Mouse (Mus musculus): Measurements from ENCODE around the gene Slc39a13.
"Not testable (repeated sequence)": the region's sequence is repeated elsewhere in the genome, so short reads cannot be mapped to it uniquely, and the experiment has no call there.

Slc39a13 gene

GRCm38 (mm10) chr2:91070076-91070800 lies at the start of gene Slc39a13:
Slc39a13 (minus strand) TSS chr2:91070417.
- peak; percentile 97 to 98 for DNase-seq (ENCODE audit: low read depth in 2 of 2, low spot score in 2 of 2)

DNA sequence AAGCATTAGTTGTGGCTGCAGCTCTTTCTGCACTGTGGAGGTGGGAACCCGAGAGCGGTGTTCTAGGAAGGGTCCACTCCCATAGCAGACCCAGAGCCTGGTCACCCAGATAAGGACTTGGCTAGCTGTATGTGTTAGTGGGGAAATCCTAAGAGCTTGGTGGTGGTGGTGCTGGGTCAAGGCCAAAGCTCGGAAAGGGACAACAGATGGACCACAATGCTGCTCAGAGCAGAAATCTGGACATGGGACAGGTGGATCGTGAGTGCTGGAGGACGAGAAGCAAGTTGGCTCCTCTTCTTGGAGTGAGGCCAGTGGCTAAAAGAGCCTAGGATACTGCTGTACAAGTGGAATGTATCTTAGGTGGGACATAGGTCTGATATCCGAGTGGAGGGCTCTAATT lies 49.3 kb upstream of the Slc39a13 start:
- no peak for DNase-seq (ENCODE audit: low read depth in 2 of 2, low spot score in 2 of 2)

- DNase-seq (ENCODE audit: low read depth in 2 of 2, low spot score in 2 of 2), result no peak
Measured at GRCm38 (mm10) chr2:91119061-91119460, 48.8 kb upstream of the Slc39a13 start.

DNA sequence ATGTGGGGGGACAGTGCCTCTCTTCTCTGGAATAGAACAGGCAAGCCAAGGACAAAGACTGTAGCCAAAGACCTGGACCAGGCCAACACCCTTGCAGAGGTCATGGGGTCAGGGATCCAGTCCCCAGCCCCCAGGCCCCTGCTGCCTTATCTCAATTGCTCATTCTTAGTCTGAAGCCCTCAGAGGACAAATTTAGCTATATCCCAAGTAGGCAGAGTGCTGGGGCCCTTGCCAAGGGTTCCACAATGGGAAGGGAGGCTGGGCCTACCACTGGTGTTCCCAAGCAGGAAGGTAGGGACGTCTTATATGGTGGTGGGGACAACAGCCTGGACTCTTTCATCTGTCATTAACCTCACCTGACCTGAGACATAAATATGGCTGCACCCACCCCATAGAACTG lies 48.4 kb upstream of the Slc39a13 start:
- DNase-seq (ENCODE audit: low read depth in 2 of 2, low spot score in 2 of 2), result no peak

- no peak for DNase-seq (ENCODE audit: low read depth in 2 of 2, low spot score in 2 of 2)
Measured at GRCm38 (mm10) chr2:91117585-91118275, 47.5 kb upstream of the Slc39a13 start, which contains the start of gene Mybpc3. Mybpc3 (plus strand) TSS chr2:91118144.

DNA sequence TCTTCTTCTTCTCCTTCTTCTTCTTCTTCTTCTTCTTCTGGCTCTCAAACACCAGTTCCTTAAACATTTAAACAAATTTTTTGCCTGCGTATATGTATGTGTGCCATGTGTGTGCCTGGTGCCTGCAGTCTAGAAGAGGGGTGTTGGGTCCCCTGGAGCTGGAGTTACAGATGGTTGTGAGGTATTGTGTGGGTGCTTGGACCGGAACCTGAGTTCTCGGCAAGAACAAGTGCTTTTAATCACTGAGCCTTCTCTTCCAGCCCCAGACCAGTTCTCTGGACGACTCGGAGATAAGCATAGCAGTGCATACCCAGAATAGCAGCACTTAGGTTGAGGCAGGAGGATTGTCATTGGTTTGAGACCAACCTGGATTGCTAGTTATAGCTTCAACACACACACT lies 46.6 kb upstream of the Slc39a13 start:
- DNase-seq (ENCODE audit: low read depth in 2 of 2, low spot score in 2 of 2), result no peak

DNA sequence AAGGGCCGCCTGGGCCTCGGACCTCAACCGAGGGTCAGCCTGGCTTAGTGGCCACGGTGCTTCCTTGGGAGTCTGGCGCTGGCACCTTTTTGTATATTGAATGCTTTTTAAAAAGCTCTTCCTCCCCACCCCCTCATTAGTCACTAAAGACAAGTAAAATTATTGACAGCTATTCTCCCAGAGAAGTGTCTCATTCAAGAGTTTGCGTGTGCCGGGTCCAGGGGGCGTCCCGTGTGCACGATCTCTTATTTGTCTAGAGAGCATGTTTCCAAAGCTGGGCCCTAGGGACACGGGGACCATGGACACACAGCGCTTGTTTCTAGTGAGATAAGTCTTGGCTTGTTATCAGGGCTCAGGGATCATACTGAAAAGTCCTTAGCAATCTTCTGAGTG lies 45.4 kb upstream of the Slc39a13 start:
- DNase-seq (ENCODE audit: low read depth in 2 of 2, low spot score in 2 of 2), result no peak

DNA sequence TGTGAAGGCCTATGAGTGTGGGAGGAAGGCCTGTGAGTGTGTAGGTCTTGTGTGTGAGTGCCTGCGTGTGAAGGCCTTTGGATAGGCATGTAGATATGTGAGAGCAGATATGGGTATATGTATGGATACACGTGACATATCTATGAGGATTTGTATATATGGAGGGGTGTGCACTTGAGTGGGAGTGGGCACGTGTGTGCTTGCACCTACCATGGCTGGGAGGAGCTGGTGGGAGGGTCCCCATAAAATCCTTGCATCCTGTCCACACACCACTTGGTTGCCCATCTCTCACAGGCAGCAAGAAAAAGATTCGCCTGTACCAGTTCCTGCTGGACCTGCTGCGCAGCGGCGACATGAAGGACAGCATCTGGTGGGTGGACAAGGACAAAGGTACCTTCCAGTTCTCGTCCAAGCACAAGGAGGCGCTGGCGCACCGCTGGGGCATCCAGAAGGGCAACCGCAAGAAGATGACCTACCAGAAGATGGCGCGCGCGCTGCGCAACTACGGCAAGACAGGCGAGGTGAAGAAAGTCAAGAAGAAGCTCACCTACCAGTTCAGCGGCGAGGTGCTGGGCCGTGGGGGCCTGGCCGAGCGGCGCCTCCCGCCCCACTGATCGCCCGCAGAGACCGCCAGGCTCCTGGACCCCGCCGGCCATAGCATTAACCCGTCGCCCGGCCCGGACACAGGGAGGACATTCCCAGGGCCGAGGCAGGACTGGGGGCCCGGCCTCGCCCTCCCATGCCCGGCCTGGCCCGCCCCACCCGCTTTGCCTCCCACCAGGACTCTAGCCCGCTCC lies 44.8 kb upstream of the Slc39a13 start:
- peak; percentile 25 to 27 for DNase-seq (ENCODE audit: low read depth in 2 of 2, low spot score in 2 of 2)

GRCm38 (mm10) chr2:91113852-91114251 lies 43.6 kb upstream of the Slc39a13 start:
- no peak for DNase-seq (ENCODE audit: low read depth in 2 of 2, low spot score in 2 of 2)

DNA sequence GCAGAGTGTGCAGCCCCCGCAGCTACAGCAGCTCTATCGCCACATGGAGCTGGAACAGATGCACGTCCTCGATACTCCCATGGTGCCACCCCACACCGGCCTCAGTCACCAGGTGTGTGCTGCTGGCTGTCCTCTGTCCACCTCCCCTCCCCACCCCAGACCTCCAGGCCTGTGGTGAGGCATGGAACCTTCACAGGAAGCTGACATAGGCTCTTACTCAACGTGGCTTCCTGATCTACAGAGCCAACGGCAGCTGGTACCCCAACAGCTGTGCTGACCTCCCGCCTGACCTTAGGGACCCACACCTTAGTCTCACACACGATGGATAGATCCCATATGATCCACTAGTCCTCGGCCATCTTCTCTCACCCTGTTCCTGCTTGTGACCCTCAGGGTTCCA lies 43.1 kb upstream of the Slc39a13 start:
- no peak for DNase-seq (ENCODE audit: low read depth in 2 of 2, low spot score in 2 of 2)

DNA sequence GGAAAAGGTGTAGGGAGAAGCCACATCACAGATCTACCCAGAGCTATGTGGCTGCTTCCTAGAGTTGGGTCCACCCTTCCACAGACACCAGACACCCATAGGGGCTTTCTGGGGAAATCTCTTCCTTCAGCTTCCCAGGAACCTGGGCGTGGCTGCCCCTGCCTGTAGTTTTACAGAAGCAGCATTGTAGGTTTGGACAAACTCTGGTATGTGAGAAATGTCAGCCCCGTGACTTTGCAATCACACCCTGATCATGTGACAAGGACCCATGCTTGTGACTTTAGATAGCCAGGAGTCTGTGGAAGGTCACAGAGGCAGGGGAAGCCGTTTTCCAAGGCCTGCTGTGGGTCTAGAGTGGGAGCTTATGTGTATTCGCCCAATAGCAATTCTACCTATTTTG lies 42.3 kb upstream of the Slc39a13 start:
- no peak for DNase-seq (ENCODE audit: low read depth in 2 of 2, low spot score in 2 of 2)

DNA sequence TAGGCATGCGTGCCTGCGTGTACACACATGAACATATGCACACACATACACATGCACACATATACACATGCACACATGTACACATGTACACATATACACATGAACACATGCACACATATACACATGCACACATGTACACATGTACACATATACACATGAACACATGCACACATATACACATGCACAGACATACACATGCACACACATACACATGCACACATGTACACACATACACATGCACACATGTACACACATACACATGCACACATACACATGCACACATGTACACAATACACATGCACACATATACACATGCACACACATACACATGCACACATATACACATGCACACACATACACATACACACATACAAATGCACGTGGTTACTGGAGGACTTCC lies 41.6 kb upstream of the Slc39a13 start:
- not testable (repeated sequence) for DNase-seq (ENCODE audit: low read depth in 2 of 2, low spot score in 2 of 2)

GRCm38 (mm10) chr2:91110429-91110828 lies 40.2 kb upstream of the Slc39a13 start:
- DNase-seq (ENCODE audit: low read depth in 2 of 2, low spot score in 2 of 2), result no peak

DNA sequence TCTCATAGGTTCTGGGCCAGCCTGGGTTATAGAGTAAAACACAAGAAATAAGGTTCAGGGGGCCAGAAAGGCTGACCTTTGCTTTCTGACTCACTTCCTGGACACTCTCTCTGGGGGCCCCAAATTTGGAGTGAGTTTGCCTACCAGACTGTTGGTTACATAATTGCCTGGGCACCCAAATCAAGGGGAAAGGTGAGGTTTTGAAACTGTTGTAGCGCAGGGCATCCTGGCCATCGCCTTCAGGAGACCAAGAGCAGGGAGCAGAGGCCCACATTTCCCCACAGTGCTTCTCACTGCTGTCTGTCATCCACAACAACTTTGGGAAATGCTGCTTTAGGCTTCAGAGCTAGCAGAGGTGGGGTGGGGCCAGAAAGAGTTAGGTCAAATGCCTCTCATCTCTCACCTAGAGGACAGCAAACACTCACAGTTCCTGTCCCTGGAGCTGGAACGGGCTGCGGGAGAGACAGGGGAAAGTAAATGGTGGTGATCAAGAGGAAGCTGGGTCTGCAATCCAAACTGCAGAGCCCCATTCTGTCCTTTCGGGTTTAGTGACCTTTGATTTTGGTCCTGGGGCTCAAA lies 39.7 kb upstream of the Slc39a13 start:
- DNase-seq (ENCODE audit: low read depth in 2 of 2, low spot score in 2 of 2), result no peak

GRCm38 (mm10) chr2:91109241-91109640 lies 39.0 kb upstream of the Slc39a13 start:
- DNase-seq (ENCODE audit: low read depth in 2 of 2, low spot score in 2 of 2), result no peak

GRCm38 (mm10) chr2:91108156-91108555 lies 37.9 kb upstream of the Slc39a13 start:
- no peak for DNase-seq (ENCODE audit: low read depth in 2 of 2, low spot score in 2 of 2)

DNA sequence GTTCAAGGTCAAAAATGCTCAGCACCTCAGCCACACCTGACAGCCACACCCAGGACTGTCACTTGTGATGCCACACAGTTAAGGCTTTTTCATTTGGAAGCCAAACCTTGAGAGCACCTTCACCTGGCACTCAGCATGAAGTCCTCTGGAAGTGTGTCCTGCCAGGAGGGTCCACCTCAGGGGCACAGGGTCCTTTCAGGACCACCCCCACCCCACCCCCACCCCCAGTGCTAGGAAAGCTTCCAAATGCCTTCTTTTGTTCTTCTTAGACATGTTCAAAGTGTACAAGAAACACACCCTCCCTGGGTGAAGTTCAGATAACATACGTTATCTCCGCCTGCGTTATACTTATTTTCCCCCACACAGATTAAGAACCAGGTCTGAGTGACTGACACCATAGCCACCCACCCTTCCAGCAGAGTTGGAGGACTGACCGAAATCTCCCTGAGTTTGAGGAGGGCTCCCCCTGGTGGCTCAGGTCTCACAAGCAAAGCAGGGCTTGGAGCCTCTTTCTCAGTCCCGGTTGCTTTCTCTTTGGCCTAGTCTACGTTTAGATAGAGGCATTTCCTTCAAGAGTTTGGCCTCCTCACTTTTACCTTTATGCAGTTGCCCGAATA lies 31.0 kb upstream of the Slc39a13 start:
- DNase-seq (ENCODE audit: low read depth in 2 of 2, low spot score in 2 of 2), result peak; percentile 86 to 91

- DNase-seq (ENCODE audit: low read depth in 2 of 2, low spot score in 2 of 2), result no peak
Measured at GRCm38 (mm10) chr2:91098156-91098555, 27.9 kb upstream of the Slc39a13 start.

DNA sequence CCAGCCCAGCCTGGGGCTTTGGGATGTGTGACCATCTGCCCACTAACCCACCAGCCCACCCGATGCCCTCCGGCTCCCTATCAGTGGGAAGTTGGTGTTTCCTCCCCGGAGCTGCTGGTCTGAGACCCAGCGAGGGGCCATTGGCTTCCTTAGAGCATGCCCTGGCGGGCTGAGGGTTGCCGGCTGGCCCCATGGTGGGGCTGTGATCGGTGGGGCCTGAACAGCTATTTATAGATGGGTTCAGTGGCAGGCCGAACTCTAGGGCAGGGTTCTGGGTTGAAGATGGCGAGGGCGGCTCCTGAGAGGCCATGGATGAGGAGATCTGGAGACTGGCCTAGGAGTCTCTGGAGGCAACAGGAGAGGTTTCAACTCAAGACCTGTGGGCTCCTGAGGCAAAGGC lies 26.8 kb upstream of the Slc39a13 start:
- DNase-seq (ENCODE audit: low read depth in 2 of 2, low spot score in 2 of 2), result no peak

GRCm38 (mm10) chr2:91096524-91096923 lies 26.3 kb upstream of the Slc39a13 start:
- no peak for DNase-seq (ENCODE audit: low read depth in 2 of 2, low spot score in 2 of 2)

DNA sequence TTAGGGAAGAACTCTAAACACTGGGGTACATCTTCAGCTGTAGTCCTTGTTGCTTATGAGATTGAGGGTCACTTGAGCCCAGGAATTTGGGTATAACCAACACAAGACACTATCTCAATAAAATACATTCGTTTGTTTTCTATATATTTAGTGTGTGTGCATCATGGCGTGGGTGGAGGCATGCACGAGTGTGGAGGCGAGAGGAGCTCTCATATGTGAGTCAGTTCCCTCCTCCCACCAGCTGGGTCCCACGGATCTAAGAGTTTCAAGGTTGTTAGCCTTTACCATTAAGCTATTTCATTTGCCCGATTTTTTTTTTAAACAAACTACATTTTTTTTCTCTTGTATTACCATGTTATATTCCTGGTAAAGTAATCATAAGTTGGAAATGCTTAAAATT lies 20.6 kb upstream of the Slc39a13 start:
- no peak for DNase-seq (ENCODE audit: low read depth in 2 of 2, low spot score in 2 of 2)

Data from CD8-positive naive resting alpha-beta T cell, adult 2 months (primary cell).